Mouse (Mus musculus): Measurements from ENCODE around the gene Spata31d1a. TPM values are rescaled to one million over a fixed set of nuclear protein-coding genes. Genes with fewer than 3 reads are reported as not detected.

Spata31d1a gene
- total and polyA plus RNA-seq, 3 experiments, result 0.19 TPM; not detected in 2

DNA sequence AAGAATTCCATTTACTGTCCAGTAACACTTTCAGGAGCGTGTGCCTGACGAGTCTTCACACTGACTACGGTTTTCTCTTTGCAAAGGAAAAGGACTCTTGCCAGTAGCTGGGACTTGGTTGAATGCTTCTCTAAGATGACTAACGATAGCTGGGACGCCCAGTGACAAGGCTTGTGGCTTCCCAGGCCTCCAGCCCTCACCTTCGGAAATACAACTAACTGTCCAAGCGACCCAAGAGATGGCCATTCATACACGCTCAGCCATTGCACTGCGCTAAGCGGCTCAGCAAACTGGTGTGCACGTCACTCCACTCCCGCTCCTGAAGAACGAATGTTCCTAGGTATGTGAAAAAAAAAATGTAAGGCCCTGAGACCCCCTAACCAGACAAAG lies 35.4 kb downstream of the Spata31d1a start:
- Histone ChIP-seq H3K27me3 (replicated peaks) (no peaks in the 10 kb centered on the region), H3K4me2 (ENCODE audit: insufficient read depth, low read depth, poor library complexity, severe bottlenecking) (peak overlapping the region; percentile 57), H3K4me3 (replicated peaks in 1 of 3; ENCODE audit: low read depth in 2 of 3, low read length in 2 of 3, poor library complexity in 1 of 3) (peak overlapping the region; percentile 64 to 95 (median 79)), H3K4me1 (ENCODE audit: control insufficient read depth in 1 of 2, insufficient read depth in 2 of 2) (peaks cover 5 to 26% of the 10 kb centered on the region in 2 experiments; a peak in 3 of 4 replicates), H3K27ac (ENCODE audit: insufficient read depth, low read depth) (no peak overlapping the region), H3K79me2 (replicated peaks; ENCODE audit: control insufficient read depth, extremely low read depth, insufficient read depth, poor library complexity, severe bottlenecking) (no peaks in the 10 kb centered on the region), H3K9ac (ENCODE audit: insufficient read depth, low read depth) (peak overlapping the region; percentile 82), H3K36me3 (replicated peaks in 1 of 2; ENCODE audit: control insufficient read depth in 1 of 2, insufficient read depth in 1 of 2, low read length in 1 of 2) (peaks cover 0 to 8% of the 10 kb centered on the region in 2 experiments), H3K9me3 (replicated peaks; ENCODE audit: low read length) (no peaks in the 10 kb centered on the region)
- no peak for TF ChIP-seq ZC3H11A (IDR thresholded peaks at IDR 0.05; ENCODE audit: low read depth, low read length)
- TF ChIP-seq POLR2AphosphoS2 (IDR thresholded peaks at IDR 0.05; ENCODE audit: low read depth, low read length), result no peak
- TF ChIP-seq TBP (conservative IDR thresholded peaks at IDR 0.05; ENCODE audit: low read depth, low read length), result 0 out of 2 replicates have a peak, but pooled peaks have one; percentile 21
- TF ChIP-seq ELF1 (IDR thresholded peaks at IDR 0.05; ENCODE audit: low read depth, low read length), result no peak
- in situ Hi-C loops (cut with MboI; ENCODE audit: low pct_ligation_motif_present, low pct_unique_long_range_greater_than_20kb, low sequenced_read_pairs), result no loop called here
- no peak for DNase-seq (ENCODE audit: extremely low read depth)
- dilution Hi-C loops (cut with MboI; ENCODE audit: extremely low pct_ligation_motif_present, extremely low pct_unique_long_range_greater_than_20kb, low sequenced_read_pairs), result no loop called here

GRCm38 (mm10) chr13:59674215-59674614 lies 35.9 kb downstream of the Spata31d1a start:
- Histone ChIP-seq H3K9ac (ENCODE audit: insufficient read depth, low read depth) (no peak overlapping the region), H3K9me3 (replicated peaks; ENCODE audit: low read length) (no peaks in the 10 kb centered on the region), H3K27ac (ENCODE audit: insufficient read depth, low read depth) (no peak overlapping the region), H3K4me1 (ENCODE audit: control insufficient read depth in 1 of 2, insufficient read depth in 2 of 2) (peaks cover 5 to 28% of the 10 kb centered on the region in 2 experiments; a peak in 3 of 4 replicates), H3K27me3 (replicated peaks) (no peaks in the 10 kb centered on the region), H3K79me2 (replicated peaks; ENCODE audit: control insufficient read depth, extremely low read depth, insufficient read depth, poor library complexity, severe bottlenecking) (no peaks in the 10 kb centered on the region), H3K36me3 (replicated peaks in 1 of 2; ENCODE audit: control insufficient read depth in 1 of 2, insufficient read depth in 1 of 2, low read length in 1 of 2) (peaks cover 0 to 11% of the 10 kb centered on the region in 2 experiments), H3K4me3 (replicated peaks in 1 of 3; ENCODE audit: low read depth in 2 of 3, low read length in 2 of 3, poor library complexity in 1 of 3) (no peak overlapping the region), H3K4me2 (ENCODE audit: insufficient read depth, low read depth, poor library complexity, severe bottlenecking) (peak overlapping the region; percentile 57)
- in situ Hi-C loops (cut with MboI; ENCODE audit: low pct_ligation_motif_present, low pct_unique_long_range_greater_than_20kb, low sequenced_read_pairs), result no loop called here
- TF ChIP-seq UBTF (IDR thresholded peaks at IDR 0.05; ENCODE audit: low read depth, low read length) (no peak), MYC (IDR thresholded peaks at IDR 0.05; ENCODE audit: low read depth, low read length) (no peak), JUND (conservative IDR thresholded peaks at IDR 0.05; ENCODE audit: low read depth, low read length) (no peak), E2F4 (IDR thresholded peaks at IDR 0.05; ENCODE audit: insufficient replicate concordance, low read depth, low read length) (no peak), SIN3A (IDR thresholded peaks at IDR 0.05; ENCODE audit: low read length) (no peak), RCOR1 (conservative IDR thresholded peaks at IDR 0.05; ENCODE audit: low read depth, low read length) (no peak), ZKSCAN1 (IDR thresholded peaks at IDR 0.05; ENCODE audit: borderline replicate concordance, low read depth, low read length) (no peak), ETS1 (conservative IDR thresholded peaks at IDR 0.05; ENCODE audit: low read depth, low read length) (no peak), ZNF384 (IDR thresholded peaks at IDR 0.05; ENCODE audit: low read depth, low read length) (no peak), EP300 (IDR thresholded peaks at IDR 0.05; ENCODE audit: low read length) (no peak), ZC3H11A (IDR thresholded peaks at IDR 0.05; ENCODE audit: low read depth, low read length) (no peak), USF1 (IDR thresholded peaks at IDR 0.05; ENCODE audit: low read depth, low read length) (no peak), MAX (IDR thresholded peaks at IDR 0.05; ENCODE audit: low read length) (no peak), TCF12 (IDR thresholded peaks at IDR 0.05; ENCODE audit: low read depth, low read length) (no peak), NELFE (IDR thresholded peaks at IDR 0.05; ENCODE audit: low read depth, low read length) (no peak), IRF4 (IDR thresholded peaks at IDR 0.05; ENCODE audit: low read depth, low read length) (no peak), PAX5 (IDR thresholded peaks at IDR 0.05; ENCODE audit: low read length) (no peak), ZMIZ1 (IDR thresholded peaks at IDR 0.05; ENCODE audit: low read depth, low read length) (no peak), KAT2A (IDR thresholded peaks at IDR 0.05; ENCODE audit: insufficient replicate concordance, low read length) (no peak), HCFC1 (IDR thresholded peaks at IDR 0.05; ENCODE audit: low read depth, low read length) (no peak)
- dilution Hi-C loops (cut with MboI; ENCODE audit: extremely low pct_ligation_motif_present, extremely low pct_unique_long_range_greater_than_20kb, low sequenced_read_pairs), result no loop called here
- DNase-seq (ENCODE audit: extremely low read depth), result no peak

Measured in CH12.LX (cell line).